Mouse (Mus musculus): ENCODE results near the gene Rab5a.

Rab5a gene

GRCm38 (mm10) chr17:53478066-53478857, 772 bp upstream of the Rab5a start:
- Histone ChIP-seq H3K36me3 (ENCODE audit: insufficient read depth, low read length) (peaks cover 22% of the 10 kb centered on the region), H3K27me3 (ENCODE audit: insufficient read depth, low read length) (no peaks in the 10 kb centered on the region), H3K9me3 (ENCODE audit: low read length) (no peaks in the 10 kb centered on the region), H3K4me1 (replicated peaks; ENCODE audit: low read depth, low read length) (peaks cover 53% of the 10 kb centered on the region), H3K4me3 (replicated peaks; ENCODE audit: low read length) (peak overlapping the region; percentile 97)
- TF ChIP-seq POU5F1 (IDR thresholded peaks at IDR 0.05; ENCODE audit: borderline replicate concordance, low read length) (no peak), CTCF (conservative IDR thresholded peaks at IDR 0.05; ENCODE audit: low read length) (no peak), NANOG (IDR thresholded peaks at IDR 0.05; ENCODE audit: borderline replicate concordance, low read length) (no peak)

GRCm38 (mm10) chr17:53479604-53480041, 589 bp downstream of the Rab5a start:
- no peaks in the 10 kb centered on the region for H3K27me3 ChIP-seq (ENCODE audit: insufficient read depth, low read length)
- TF ChIP-seq CTCF (conservative IDR thresholded peaks at IDR 0.05; ENCODE audit: low read length) (no peak), NANOG (IDR thresholded peaks at IDR 0.05; ENCODE audit: borderline replicate concordance, low read length) (no peak), POU5F1 (IDR thresholded peaks at IDR 0.05; ENCODE audit: borderline replicate concordance, low read length) (no peak)
- no peaks in the 10 kb centered on the region for H3K9me3 ChIP-seq (ENCODE audit: low read length)

DNA sequence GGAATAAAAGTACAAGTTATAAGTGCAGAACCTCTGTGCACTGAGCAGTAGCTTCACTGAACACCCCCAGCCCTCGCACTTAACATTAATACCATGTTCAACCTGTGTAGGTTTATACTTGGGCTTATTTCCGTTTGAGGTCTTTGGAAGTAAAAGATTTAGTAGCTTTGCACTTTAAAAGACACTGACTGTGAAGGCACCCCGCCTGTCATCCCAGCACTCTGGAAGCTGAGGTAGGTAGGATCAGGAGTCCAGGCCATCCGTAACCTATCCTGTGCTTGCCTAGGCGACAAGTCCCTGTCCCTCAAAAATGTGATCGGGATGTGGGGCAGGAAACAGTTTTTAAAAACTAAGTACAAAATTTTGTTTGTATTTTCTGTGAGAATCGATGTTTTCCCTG, 1.4 kb downstream of the Rab5a start:
- Histone ChIP-seq H3K36me3 (ENCODE audit: insufficient read depth, low read length) (peaks cover 43% of the 10 kb centered on the region), H3K4me1 (replicated peaks; ENCODE audit: low read depth, low read length) (peaks cover 53% of the 10 kb centered on the region), H3K27me3 (ENCODE audit: insufficient read depth, low read length) (no peaks in the 10 kb centered on the region), H3K9me3 (ENCODE audit: low read length) (no peaks in the 10 kb centered on the region), H3K4me3 (replicated peaks; ENCODE audit: low read length) (peak overlapping the region; percentile 97)
- TF ChIP-seq NANOG (IDR thresholded peaks at IDR 0.05; ENCODE audit: borderline replicate concordance, low read length) (no peak), POU5F1 (IDR thresholded peaks at IDR 0.05; ENCODE audit: borderline replicate concordance, low read length) (no peak), CTCF (conservative IDR thresholded peaks at IDR 0.05; ENCODE audit: low read length) (no peak)

More at GRCm38 (mm10) chr17:53479604-53480041, 589 bp downstream of the Rab5a start:
- H3K36me3 ChIP-seq (ENCODE audit: insufficient read depth, low read length): peaks cover 35% of the 10 kb centered on the region
- H3K4me1 ChIP-seq (replicated peaks; ENCODE audit: low read depth, low read length): peaks cover 48% of the 10 kb centered on the region
- H3K4me3 ChIP-seq (replicated peaks; ENCODE audit: low read length): peak overlapping the region; percentile 97

- H3K4me1 ChIP-seq (replicated peaks; ENCODE audit: low read depth, low read length): peaks cover 31% of the 10 kb centered on the region
- H3K36me3 ChIP-seq (ENCODE audit: insufficient read depth, low read length): peaks cover 91% of the 10 kb centered on the region
- TF ChIP-seq POU5F1 (IDR thresholded peaks at IDR 0.05; ENCODE audit: borderline replicate concordance, low read length) (no peak), CTCF (conservative IDR thresholded peaks at IDR 0.05; ENCODE audit: low read length) (no peak), NANOG (IDR thresholded peaks at IDR 0.05; ENCODE audit: borderline replicate concordance, low read length) (no peak)
- no peaks in the 10 kb centered on the region for H3K9me3 ChIP-seq (ENCODE audit: low read length)
- no peak overlapping the region for H3K4me3 ChIP-seq (replicated peaks; ENCODE audit: low read length)
- no peaks in the 10 kb centered on the region for H3K27me3 ChIP-seq (ENCODE audit: insufficient read depth, low read length)
Measured at GRCm38 (mm10) chr17:53488291-53489006, 9.4 kb downstream of the Rab5a start.

DNA sequence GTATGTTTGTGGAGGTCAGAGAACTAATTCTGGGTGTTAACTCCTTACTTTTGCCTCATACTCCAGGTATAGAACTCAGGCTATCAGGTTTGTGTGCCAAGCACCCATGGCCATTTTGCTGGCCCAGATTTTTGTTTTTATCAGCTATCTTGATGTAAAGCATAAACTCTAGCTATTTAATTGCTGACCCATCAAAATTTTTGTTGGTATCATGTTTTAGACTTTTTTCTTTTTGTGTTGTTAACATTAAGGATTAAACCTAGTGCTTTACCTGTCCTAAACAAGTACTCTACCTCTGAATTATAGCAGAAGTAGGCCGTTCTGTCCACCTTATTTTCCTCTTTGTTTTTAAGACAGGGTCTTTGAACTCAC, 10.0 kb downstream of the Rab5a start:
- H3K36me3 ChIP-seq (ENCODE audit: insufficient read depth, low read length): peaks cover 91% of the 10 kb centered on the region
- no peaks in the 10 kb centered on the region for H3K9me3 ChIP-seq (ENCODE audit: low read length)
- no peak for TF ChIP-seq NANOG (IDR thresholded peaks at IDR 0.05; ENCODE audit: borderline replicate concordance, low read length)
- no peak for TF ChIP-seq POU5F1 (IDR thresholded peaks at IDR 0.05; ENCODE audit: borderline replicate concordance, low read length)
- no peak for TF ChIP-seq CTCF (conservative IDR thresholded peaks at IDR 0.05; ENCODE audit: low read length)
- no peaks in the 10 kb centered on the region for H3K27me3 ChIP-seq (ENCODE audit: insufficient read depth, low read length)
- H3K4me1 ChIP-seq (replicated peaks; ENCODE audit: low read depth, low read length): peaks cover 31% of the 10 kb centered on the region
- no peak overlapping the region for H3K4me3 ChIP-seq (replicated peaks; ENCODE audit: low read length)

- Histone ChIP-seq H3K27me3 (ENCODE audit: insufficient read depth, low read length) (no peaks in the 10 kb centered on the region), H3K9me3 (ENCODE audit: low read length) (no peaks in the 10 kb centered on the region), H3K36me3 (ENCODE audit: insufficient read depth, low read length) (peaks cover 85% of the 10 kb centered on the region), H3K4me3 (replicated peaks; ENCODE audit: low read length) (no peak overlapping the region), H3K4me1 (replicated peaks; ENCODE audit: low read depth, low read length) (peaks cover 14% of the 10 kb centered on the region)
- TF ChIP-seq CTCF (conservative IDR thresholded peaks at IDR 0.05; ENCODE audit: low read length) (no peak), NANOG (IDR thresholded peaks at IDR 0.05; ENCODE audit: borderline replicate concordance, low read length) (no peak), POU5F1 (IDR thresholded peaks at IDR 0.05; ENCODE audit: borderline replicate concordance, low read length) (no peak)
Measured at GRCm38 (mm10) chr17:53502966-53503365, 23.9 kb downstream of the Rab5a start.

GRCm38 (mm10) chr17:53512311-53512951, 33.4 kb downstream of the Rab5a start:
- H3K9me3 ChIP-seq (ENCODE audit: low read length): no peaks in the 10 kb centered on the region
- peaks cover 10% of the 10 kb centered on the region for H3K4me1 ChIP-seq (replicated peaks; ENCODE audit: low read depth, low read length)
- TF ChIP-seq POU5F1 (IDR thresholded peaks at IDR 0.05; ENCODE audit: borderline replicate concordance, low read length) (no peak), NANOG (IDR thresholded peaks at IDR 0.05; ENCODE audit: borderline replicate concordance, low read length) (no peak), CTCF (conservative IDR thresholded peaks at IDR 0.05; ENCODE audit: low read length) (peak; percentile 31)
- peaks cover 19% of the 10 kb centered on the region; the same call in 1 of the 2 replicates for H3K36me3 ChIP-seq (ENCODE audit: insufficient read depth, low read length)
- H3K27me3 ChIP-seq (ENCODE audit: insufficient read depth, low read length): no peaks in the 10 kb centered on the region
- H3K4me3 ChIP-seq (replicated peaks; ENCODE audit: low read length): no peak overlapping the region

- Histone ChIP-seq H3K27me3 (ENCODE audit: insufficient read depth, low read length) (no peaks in the 10 kb centered on the region), H3K36me3 (ENCODE audit: insufficient read depth, low read length) (peaks cover 8% of the 10 kb centered on the region; the same call in 1 of the 2 replicates), H3K9me3 (ENCODE audit: low read length) (0 out of 2 replicates have a peak, but pooled peaks cover 3% of the 10 kb centered on the region), H3K4me1 (replicated peaks; ENCODE audit: low read depth, low read length) (no peaks in the 10 kb centered on the region), H3K4me3 (replicated peaks; ENCODE audit: low read length) (no peak overlapping the region)
- TF ChIP-seq NANOG (IDR thresholded peaks at IDR 0.05; ENCODE audit: borderline replicate concordance, low read length) (no peak), CTCF (conservative IDR thresholded peaks at IDR 0.05; ENCODE audit: low read length) (0 out of 2 replicates have a peak, but pooled peaks have one; percentile 11)
Measured at GRCm38 (mm10) chr17:53519364-53519763, 40.3 kb downstream of the Rab5a start.

Data from E14TG2a.4 (cell line).